Mouse (Mus musculus): ENCODE data around the gene Sfxn5.

The Sfxn5 gene

DNA sequence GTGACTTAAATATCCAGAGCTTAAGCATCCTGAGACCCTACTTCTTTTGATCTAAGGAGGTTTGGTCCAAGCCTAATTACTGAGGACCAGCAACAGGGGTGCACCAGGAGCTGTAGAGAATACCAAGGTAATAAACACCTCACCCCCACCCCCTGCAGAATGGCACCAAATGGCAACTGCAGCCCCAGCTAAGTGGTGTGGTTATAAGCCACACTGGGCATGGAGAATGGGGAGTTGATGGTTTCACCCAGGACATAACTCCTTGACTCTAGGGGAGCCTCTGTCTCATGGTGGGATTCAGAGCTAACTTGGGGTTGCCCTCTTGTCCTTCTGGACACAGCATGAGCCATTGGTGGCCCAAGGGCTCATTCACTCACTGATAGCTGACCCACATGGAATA is 1.0 kb upstream of the Sfxn5 start:
- DNase-seq (ENCODE audit: low spot score in 2 of 2), result no peak

DNA sequence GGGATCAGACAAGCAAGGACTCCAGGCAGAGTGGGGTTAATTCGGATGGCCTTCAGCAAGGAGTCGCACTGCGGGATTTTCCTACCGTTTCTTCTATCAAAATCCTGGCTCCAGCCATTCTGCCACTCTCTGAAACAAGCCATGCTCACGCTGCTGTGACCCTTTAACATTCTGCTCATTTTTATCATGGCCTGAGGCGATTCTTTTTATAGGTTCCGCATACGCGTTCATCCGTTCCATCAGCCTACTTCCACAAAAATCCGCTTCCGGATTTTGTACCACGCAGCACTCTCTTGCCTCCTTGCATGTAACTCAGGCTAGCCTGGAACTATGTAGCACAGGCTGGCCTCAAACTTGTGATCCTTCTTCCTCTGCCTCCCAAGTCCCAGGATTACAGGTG is 510 bp upstream of the Sfxn5 start:
- no peak for DNase-seq (ENCODE audit: low spot score in 2 of 2)

- peak in 1 of 2 experiments; percentile 7 for DNase-seq (ENCODE audit: low spot score in 2 of 2)
Measured at GRCm38 (mm10) chr6:85332351-85332999, 747 bp downstream of the Sfxn5 start.

DNA sequence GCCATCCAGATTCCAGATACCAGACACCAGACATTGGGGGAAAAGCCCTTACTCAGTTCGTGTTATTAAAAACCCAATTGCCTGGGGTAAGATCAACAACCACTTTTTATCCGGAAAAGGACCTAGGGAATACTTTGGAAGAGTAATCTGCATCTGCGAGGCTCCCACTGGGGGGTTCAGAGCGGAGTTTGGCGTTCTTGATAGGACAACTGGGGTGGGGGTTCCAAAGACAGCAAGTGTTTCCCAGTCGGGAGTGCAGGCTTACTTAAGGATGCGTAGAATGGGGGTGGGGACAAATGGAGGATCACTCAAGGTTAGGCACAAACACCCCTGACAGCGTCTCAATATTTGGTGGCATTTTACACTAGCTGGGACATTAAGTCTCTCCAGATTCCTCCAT is 1.5 kb downstream of the Sfxn5 start:
- DNase-seq (ENCODE audit: low spot score in 2 of 2), result no peak

DNA sequence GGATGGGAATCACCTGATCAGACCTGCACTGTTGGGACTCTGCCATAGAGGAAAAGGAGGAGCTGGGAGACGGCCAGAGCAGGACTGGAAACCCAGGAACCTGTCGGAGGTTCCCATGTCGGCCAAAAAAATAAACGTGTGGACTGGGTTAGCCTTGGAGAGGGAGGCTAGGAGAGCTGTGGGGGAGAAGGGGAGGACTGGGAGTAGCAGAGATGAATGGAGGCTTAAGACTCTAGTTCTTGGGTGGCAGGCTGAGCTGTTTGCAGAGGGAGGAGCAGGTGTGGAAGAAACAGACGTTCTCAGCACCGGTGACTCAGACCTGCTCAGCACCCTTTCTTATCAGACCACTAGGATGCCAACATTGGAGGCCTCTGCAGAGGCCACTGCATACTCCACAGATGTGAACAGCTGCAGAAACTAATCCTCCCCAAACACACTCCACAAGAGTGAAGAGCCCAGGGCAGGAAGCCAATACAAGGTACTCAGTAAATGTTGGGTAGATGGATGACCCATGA is 1.9 kb downstream of the Sfxn5 start:
- no peak for DNase-seq (ENCODE audit: low spot score in 2 of 2)

DNA sequence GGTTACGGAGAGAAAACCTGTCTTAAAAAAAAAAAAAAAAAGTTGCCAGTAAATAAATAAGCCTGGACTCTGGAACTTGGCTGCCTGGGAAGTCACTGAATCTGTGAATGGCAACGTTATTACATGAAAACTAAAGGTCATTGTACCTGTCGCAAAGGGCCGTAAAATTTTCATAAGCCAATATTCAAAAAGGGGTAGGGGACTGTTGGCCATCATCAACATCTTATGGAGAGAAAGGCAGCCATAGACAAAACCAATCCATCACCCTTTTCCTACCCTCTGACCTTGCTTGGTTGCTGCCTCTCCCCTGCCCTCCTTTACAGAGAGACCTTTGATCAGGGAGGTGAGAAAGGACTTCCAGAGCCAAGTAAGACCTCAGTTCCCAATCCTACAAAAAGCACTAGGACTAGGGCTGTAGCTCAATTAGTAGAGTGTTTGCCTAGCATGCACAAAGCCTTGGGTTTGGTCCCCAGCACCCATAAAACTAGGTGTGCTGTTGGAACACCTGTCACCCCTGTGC is 3.5 kb downstream of the Sfxn5 start:
- no peak for DNase-seq (ENCODE audit: low spot score in 2 of 2)

DNA sequence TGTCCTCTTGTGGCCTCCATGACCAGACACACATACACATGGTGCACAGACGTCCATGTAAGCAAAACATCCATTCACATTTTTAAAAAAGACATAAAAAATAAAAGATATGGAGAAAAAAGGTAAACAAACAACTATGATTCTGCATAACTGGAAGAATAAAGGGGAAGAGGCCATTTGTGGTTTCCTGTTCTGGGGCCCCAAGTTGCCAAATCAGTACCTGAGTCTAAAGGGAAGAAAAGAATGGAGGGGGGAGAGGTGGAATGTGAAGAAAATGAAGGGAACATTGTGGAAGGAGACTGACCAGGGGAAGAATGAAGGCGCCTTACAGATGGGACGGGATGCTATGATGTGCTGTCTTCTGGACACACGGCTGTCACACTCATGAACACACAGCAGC is 6.7 kb downstream of the Sfxn5 start:
- no peak for DNase-seq (ENCODE audit: low spot score in 2 of 2)

DNA sequence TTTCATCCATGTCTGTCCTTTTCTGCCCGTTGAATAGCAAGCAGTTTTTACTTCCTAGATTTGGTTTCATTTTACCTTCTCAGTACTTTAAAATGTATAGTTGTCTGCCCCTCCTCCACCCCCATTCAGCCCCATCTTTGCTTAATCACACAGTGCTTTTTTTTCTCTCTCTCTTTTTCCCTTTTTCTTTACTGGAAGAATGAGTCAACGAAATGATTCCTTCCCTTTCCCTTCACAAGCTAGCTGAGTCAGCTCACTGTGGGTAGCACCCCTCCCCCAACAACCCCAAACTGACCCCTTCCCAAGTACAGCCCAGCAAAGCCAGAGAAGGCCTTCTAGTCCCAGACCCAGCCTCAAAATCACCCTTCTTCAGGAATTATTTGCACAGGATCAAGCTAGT is 8.1 kb downstream of the Sfxn5 start:
- DNase-seq (ENCODE audit: low spot score in 2 of 2), result no peak

DNA sequence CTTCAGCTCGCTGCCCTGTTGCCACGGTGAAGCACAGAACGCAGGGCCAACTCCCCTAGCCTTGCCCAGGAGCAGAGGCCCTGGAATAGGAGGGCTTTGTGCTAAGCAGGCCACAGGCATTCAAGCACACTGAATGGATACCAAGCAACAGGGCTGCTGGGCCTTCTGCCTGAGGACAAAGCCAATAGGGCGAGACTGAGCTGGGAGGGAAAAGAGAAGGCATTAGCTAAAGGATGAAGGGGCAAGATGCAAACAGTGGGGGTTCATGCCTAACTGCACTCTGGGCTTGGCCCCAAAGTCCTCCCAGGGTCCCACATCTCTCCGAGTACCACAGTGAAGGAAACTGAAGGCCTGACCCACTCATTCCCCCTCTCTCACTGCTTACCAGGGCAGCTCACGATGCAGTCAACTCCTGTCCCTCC is 12.8 kb downstream of the Sfxn5 start:
- DNase-seq (ENCODE audit: low spot score in 2 of 2), result no peak

DNA sequence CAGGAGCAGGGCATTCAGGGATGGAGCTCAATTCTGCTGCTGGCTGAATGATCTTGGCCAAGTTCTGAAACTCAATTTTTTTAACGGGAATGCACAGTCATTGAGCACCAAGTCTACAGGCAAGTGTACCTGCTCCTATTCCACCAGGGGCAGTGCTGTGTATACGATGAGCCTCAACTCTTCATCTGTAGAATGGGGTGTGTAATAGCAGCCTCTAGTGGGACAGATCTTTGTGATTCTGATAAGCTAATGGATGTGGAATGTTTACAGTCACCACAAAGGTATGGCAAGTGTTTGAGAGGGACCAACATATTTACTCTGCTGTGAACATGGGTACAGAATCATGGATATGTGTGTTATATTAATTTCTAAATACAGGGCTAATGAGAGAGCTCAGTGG is 17.0 kb downstream of the Sfxn5 start:
- DNase-seq (ENCODE audit: low spot score in 2 of 2), result no peak

- no peak for DNase-seq (ENCODE audit: low spot score in 2 of 2)
Measured at GRCm38 (mm10) chr6:85314064-85314798, 19.0 kb downstream of the Sfxn5 start.

DNA sequence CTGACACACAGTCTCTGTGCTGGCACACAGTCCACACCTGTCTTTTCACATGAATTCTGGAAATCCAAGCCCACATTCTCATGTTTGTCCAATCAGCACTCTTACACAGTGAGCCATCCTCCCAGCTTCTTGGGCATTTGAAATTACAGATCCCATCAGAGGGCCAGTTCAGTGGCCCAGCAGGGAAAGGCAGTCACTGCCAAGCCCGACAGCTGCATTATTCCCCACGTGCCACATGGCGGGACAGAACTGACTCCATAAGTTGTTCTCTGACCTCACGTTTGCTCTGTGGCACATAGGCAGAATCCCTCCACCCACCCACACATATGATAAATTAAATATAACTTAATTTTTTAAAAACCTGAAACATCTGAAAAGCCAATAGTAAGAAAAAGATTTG is 25.3 kb downstream of the Sfxn5 start:
- DNase-seq (ENCODE audit: low spot score in 2 of 2), result no peak

DNA sequence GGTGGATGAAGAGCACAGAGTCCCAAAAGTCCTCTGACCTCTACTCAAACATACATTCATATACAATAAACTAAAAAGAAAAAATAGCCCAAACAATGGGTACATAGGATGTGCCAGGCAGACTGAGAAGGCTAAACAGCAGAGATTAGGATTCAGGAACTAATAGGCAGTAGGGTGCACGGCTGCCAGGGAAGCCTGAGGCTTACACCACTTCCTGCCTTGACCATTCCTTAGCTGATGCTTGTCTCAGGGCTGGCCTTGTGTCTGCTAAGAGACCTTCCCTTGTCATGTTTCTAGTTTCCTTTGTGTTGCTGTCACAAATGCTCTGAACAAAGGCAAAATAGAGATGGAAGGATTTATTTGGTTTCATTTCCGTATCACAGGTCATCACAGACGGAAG is 26.8 kb downstream of the Sfxn5 start:
- DNase-seq (ENCODE audit: low spot score in 2 of 2), result no peak

- no peak for DNase-seq (ENCODE audit: low spot score in 2 of 2)
Measured at GRCm38 (mm10) chr6:85305826-85306225, 27.4 kb downstream of the Sfxn5 start.

- no peak for DNase-seq (ENCODE audit: low spot score in 2 of 2)
Measured at GRCm38 (mm10) chr6:85304966-85305365, 28.3 kb downstream of the Sfxn5 start.

- no peak for DNase-seq (ENCODE audit: low spot score in 2 of 2)
Measured at GRCm38 (mm10) chr6:85302326-85303055, 30.7 kb downstream of the Sfxn5 start.

GRCm38 (mm10) chr6:85295384-85296167 is 37.6 kb downstream of the Sfxn5 start:
- DNase-seq (ENCODE audit: low spot score in 2 of 2), result peak; percentile 59 to 87

DNA sequence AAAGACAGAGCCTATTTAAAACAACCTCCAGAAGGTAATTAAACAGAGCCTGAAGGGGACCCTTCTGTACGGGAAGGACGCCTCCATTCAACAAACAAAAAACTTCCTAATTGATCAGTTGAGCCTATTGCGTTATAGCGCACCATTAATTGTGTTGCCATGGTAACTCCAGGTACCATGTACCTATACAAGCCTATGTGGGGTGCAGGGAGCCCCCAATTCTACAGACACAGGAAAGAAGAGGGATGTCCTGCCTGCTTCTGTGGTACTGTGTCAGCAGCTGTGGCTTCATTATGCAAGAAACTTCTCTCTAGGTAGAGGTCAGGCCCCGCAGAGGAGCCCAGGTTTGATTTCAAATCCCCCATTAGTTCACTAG is 39.2 kb downstream of the Sfxn5 start:
- no peak for DNase-seq (ENCODE audit: low spot score in 2 of 2)

DNA sequence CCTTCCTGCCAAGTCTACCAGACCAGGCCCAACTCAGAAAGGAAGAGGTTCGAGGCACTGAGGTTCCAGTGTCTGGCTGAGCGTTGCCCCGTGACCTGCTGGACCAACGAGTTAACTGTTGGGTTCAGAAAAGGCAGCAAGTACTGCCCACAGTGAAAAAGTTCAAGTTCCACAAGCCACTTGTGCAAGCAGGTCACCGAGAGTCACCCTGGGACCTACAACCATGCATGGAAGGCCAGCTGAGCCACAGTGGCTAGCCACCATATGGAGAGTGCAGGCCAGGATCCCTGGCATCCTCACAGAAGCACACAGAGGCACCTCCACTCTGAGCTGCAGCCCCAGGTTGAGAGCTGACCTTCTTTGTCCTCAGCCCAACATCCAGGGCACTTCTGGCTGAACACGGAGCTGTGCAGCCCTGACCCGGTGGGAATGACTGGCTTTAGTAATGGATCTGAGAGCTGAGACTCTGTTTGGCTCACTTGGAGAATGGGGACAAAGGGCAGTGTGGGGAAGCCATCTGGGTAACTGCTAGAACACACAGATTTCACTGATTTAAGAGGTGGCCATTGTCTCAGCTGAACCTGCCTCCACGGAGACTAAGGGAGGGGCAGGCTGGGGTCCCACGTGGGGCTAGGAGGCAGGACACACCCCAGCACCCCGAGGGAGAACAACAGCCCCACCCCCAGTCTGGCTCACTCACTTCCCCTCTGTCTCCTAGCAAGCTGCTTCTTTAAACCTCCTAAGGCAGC is 39.8 kb downstream of the Sfxn5 start:
- peak in 1 of 2 experiments; percentile 74 for DNase-seq (ENCODE audit: low spot score in 2 of 2)

GRCm38 (mm10) chr6:85290869-85291824 is 42.1 kb downstream of the Sfxn5 start:
- no peak for DNase-seq (ENCODE audit: low spot score in 2 of 2)
